Mouse (Mus musculus): ENCODE results near the gene BC049352.

The BC049352 gene

DNA sequence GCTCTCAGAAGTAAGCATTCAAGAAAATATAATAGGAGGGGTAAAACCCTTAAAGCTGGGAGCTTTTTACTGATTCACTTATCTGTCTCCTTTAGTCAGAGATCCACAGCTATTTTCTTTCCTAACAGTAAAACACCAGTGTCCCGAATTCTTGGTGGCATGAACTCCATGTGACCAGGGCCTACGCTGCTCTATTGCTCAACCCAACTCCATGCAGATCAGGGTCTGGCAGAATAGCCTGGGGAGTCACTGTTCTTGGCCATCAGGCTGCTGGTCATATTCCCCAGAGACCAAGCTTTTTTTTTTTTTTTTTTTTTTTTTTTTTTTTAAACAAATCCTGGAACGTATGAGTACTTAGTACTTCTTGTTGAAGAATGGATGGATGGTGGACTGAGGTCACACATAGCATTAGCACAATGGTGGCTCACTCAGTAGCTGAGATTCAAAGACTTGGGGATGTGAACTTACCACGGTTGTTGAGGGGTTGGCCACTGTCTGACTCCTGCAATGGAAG lies 7.9 kb downstream of the BC049352 start:
- no peak for DNase-seq (ENCODE audit: low read depth, low spot score)

GRCm38 (mm10) chr9:45195468-45195867 lies 13.7 kb downstream of the BC049352 start:
- no peak for DNase-seq (ENCODE audit: low read depth, low spot score)

DNA sequence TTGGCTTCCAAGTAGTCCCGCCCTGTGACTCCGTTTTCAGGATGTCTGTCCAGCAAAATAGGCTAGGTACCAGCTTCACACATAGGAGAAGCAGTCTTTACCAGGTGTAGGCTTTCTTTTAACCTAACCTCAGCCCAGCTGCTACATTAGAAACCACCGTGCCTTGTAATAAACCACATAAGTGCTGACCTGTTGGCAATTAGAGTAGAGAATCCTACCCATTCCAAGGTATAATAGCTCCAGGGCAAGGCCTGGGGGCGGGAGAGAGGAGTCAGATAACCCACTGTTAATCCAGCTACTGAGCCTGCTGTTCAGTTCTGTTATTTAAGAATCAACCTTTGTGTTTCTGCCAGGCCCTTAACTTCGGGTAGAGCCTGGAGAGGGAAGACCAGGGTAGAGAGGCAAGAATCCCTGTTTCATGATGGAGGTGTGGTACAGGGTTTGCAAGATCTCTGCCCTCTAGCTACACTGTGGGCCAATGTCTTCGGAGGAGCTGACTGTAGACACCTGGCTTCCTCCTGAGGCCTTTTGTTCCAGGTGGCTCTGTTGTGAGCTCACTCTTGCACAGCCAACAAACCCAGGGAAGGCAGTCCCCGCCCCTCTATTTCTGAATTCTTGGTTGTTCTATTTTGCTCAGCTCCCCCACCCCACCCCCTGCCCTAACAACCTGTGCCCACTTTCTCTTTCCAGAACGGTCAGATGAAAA lies 14.5 kb downstream of the BC049352 start:
- no peak for DNase-seq (ENCODE audit: low read depth, low spot score)

DNA sequence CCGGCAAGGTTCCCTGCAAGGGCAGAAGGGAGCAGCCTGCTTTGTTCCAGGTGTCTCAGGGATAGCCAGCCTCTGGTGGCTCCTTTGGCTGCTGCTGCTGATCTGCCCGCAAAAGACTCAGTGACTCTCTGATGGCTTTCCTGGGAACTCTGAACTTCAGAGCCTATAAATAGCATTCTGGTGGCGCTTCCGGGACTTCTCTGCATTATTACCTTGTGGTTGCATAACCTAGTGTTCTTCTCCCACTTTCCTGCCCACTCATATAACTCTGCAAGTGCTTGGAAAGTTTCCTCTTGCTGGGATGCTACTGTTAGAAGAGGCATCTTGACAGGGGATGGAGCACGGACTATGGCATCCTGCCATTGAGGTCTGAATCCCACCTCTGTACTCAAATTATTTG lies 15.7 kb downstream of the BC049352 start:
- no peak for DNase-seq (ENCODE audit: low read depth, low spot score)

DNA sequence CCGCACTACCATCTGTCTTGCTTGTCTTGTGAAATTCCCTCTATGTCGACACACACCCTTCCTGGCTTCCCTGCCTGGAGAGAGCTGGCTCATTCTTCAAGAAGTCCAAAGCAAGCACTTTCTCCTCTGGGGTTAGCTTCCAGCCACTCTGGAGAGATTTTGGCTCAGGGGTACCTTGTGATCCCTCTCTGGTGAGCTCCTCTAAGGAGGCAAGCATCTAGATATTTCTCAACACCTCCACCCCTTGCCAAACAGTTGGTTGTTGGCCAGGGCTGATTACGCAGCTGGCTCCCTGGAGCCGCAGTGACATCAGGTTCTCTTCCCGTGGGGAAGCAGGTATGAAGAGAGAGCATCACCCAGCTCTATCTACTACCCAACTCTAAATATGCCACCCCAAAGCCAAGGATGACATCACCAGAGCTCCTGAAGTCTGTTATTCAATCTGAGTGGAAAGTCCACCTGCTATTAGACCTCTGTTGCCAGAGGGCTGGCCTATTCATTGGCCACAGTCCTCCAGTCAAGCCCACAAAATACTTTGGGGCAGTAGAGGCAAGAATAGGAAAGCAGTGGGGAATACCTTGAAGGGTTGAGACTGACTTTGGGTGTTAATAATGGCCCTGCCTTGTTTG lies 19.6 kb downstream of the BC049352 start:
- no peak for DNase-seq (ENCODE audit: low read depth, low spot score)

GRCm38 (mm10) chr9:45202021-45202798 lies 20.4 kb downstream of the BC049352 start:
- no peak for DNase-seq (ENCODE audit: low read depth, low spot score)

DNA sequence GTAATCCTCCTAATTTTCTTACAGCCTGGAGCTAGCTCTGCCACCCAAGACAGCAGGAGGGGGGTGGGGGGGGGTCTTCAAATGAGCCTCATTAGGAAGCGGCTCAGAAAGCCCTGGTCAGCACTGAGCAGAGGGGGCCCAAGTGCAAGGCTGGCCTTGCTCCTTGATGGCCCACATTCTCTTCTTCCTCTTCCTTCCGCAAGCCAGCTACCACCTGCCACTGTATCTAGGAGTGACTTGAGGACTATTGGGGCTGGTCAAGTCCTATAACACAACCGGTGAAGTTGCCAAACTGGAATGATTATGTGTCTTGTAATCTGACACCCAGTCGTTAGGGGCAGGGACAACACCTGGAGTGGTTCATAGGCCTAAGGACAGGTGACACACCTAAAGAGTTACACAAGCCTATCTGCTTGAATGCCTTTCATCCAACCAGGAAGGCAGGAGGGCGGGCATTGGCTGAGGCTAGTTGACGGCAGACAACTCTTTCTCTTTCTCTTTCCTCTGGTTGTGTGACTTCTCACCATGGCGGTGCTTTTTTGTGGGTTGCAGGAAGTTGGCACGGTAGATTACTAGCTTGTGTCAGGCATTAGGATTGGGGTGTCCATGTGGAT lies 22.1 kb downstream of the BC049352 start, which contains the start of gene Tmprss4:
Gene Tmprss4, minus strand, starts transcription at position 296 of the 614 bp plus-strand sequence.
- DNase-seq (ENCODE audit: low read depth, low spot score) = no peak

DNA sequence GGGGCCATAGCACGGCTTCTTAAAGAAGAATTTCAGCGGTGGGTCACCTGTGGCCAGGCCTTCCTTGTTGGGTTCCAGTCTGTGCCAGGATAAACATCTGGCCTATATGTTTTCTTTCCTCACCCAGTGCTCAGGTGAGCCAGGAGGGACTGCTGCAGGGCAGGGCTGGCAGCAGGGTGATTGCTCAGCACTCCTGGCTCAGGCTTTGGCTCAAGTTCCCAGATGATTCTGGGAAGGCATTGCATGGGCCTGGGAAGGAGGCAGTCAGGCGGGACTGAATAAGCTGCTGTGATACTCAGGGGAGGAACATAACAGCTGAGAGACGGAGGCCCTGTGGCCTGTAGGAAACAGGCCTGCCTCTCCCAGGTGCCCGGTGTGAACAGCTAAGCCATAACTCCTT lies 23.3 kb downstream of the BC049352 start:
- no peak for DNase-seq (ENCODE audit: low read depth, low spot score)

DNA sequence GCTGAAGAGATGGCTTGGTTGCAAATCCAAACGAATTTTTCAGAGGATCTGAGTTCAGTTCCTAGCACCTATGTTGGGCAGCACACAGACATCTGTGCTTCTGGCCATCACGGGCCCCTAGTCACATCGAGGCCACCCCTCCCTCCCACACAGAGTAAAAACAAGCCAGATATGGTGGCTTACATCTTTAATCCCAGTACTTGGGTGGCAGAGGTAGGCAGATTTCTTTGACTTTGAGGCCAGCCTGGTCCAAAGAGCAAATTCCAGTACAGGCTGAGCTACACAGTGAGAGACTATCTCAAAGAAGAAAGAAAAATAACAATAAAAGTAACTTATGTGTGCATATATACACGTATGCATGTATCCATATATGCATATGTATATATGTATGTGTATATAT lies 24.3 kb downstream of the BC049352 start:
- no peak for DNase-seq (ENCODE audit: low read depth, low spot score)

DNA sequence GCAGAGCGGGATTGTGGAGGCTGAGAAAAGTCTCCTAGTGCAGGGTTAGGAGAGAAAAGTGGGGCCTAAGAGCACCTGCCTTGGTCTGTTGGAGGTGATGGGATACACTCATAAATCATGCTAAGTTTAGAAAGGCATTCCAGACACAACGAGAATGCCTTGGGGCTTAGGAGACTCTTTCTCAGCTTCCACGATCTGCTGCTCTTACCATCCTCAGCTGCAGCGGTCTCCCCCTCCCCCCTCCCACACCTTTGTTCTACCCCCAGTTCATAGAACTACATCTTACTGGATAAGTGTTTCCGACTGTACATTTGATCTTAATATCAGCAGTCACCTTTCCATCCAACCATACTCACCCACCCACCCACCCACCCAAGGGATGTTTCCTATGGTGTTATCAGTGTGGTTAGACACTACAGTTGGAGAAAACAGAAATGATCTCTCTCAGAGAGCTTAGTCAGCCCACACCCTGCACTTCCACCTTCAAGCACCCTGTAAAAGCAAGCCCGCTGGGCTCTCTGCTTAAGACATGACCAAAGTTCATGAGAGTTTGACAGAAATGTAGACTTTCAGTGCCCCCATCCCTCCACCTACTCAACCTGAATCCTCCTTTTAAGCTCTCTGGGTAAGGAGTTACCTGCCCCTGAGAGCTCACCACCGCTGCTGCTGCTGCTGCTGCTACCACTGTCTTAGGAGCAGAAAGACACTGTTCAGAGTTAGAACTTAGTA lies 25.4 kb downstream of the BC049352 start:
- DNase-seq (ENCODE audit: low read depth, low spot score) = no peak

- no peak for DNase-seq (ENCODE audit: low read depth, low spot score)
These were observed 30.2 kb downstream of the BC049352 start for GRCm38 (mm10) chr9:45212001-45212400.

DNA sequence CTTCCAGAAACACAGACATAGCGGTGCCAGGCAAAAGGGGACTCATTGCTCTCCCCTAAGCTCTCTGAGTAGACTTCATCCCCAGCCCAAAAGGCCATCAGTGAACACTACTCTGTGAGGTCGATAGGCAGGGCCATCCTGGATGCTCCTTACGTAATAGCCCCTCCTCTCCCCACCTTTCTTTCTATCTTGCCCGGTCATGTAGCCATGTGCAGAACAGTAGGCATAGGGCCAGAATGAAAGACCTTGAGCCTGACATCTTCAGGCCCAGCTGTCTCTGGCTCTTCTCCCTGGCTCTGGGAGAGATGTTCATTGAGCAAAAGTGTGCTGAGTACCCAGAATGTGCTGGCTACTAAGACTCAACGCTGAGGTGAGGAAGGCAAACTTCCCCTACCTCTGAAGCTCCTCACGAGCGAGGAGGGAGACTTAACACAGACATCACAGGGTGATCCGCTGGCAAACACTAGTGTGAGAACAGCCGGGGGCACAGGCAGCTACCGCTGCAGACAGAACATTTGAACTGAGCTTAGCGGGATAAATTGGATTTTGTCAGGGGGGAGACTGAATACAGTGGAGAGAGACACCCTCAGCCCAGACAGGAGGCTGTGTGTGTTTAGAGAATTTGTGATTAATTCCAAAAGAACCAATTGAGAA lies 33.8 kb downstream of the BC049352 start:
- no peak for DNase-seq (ENCODE audit: low read depth, low spot score)

- no peak for DNase-seq (ENCODE audit: low read depth, low spot score)
These were observed 37.8 kb downstream of the BC049352 start for GRCm38 (mm10) chr9:45219644-45220043.

GRCm38 (mm10) chr9:45221567-45221966 lies 39.8 kb downstream of the BC049352 start:
- DNase-seq (ENCODE audit: low read depth, low spot score) = peak; percentile 56

- no peak for DNase-seq (ENCODE audit: low read depth, low spot score)
These were observed 47.6 kb downstream of the BC049352 start for GRCm38 (mm10) chr9:45229359-45229758.

DNA sequence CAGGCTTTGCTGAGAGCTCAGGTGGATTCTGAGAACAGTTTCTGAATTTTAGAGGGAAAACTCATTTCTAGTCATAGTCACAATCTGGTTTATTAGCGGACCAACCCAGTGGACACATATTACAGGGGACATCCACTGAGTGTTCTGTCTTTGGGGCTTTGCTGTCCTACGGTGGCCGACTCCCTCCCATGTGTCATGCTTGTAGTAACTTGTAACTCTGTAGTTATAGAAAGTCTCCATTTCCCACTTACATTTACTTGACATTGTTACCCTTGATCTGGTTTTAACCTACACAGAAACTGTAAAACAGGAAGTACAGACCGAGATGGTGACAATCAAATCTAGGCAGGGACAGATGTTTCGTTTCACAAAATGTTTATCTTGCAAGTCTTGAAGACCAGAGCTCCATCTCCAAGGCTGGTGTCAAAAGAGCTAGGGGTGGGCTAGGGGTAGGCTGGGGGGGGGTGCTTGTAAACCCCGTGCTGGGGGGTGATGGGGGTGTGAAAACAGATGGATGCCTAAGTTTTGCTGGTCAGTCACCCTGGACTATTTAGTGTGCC lies 53.9 kb downstream of the BC049352 start:
- no peak for DNase-seq (ENCODE audit: low read depth, low spot score)

DNA sequence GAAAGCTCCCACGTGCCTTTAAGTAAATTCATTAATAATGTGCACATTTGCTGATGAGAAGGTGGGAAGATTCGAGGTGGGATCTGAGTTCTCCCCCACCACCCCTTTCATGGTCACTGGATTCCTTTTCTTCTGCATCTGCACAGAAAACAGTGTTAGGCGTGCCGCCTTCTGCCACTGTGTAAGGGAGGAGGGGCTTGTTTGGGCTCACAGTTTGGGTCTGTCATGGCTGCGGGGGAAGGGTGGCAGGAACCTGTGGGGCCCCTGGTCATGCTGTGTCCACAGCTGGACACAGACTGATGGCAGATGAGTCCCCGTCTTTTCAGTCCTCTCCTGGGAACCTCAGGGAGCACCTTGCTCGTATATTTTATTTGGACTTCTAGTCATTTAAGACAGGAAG lies 54.9 kb downstream of the BC049352 start:
- no peak for DNase-seq (ENCODE audit: low read depth, low spot score)

- DNase-seq (ENCODE audit: low read depth, low spot score) = no peak
These were observed 59.6 kb downstream of the BC049352 start for GRCm38 (mm10) chr9:45241397-45241796.

DNA sequence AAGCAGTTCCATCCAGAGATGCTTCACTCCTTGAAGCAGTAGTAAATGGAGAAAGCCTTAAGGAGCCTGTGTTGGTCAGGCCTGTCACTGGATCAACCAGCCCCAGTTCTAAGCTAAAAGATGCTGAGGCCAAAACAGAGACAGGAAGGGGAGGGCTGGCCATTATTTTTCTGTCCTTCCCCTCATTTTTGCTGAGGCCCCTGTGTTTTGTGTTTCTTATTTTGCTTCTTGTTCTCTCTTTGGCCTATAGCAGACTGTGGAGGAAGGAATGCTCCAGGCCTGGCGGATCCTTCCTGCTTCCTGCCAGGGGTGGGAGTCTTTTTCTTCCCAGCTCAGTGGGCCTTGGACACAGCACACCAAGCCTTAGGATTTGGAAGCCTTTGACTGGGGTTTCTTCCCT lies 63.6 kb downstream of the BC049352 start:
- no peak for DNase-seq (ENCODE audit: low read depth, low spot score)

DNA sequence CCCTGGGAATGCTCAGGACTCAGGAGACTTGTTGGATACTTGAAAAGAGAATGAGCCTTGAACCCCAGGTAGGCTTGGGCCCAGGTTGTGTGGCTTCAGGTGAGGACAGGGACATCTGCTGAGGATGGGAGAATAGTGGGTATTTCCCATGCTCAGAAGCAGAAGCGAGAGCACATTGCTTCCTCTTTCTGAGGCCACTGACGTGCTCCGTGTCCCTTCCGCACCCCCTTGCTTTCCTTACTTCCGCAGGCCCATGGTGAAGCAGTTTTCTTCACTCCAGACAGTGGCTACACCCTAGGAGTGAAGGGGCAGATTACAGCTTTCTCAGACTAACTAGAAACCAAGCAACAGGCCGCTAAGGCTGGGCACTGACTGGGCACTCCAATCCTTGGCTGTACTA lies 64.3 kb downstream of the BC049352 start:
- DNase-seq (ENCODE audit: low read depth, low spot score) = no peak
